Mouse (Mus musculus): ENCODE results near the gene Akap11. TPM values are rescaled to one million over a fixed set of nuclear protein-coding genes. Genes with fewer than 3 reads are reported as not detected.

Gene Akap11
- 8.8 and 10.2 TPM in 2 replicates for polyA plus RNA-seq (2012; rRNA removed)

DNA sequence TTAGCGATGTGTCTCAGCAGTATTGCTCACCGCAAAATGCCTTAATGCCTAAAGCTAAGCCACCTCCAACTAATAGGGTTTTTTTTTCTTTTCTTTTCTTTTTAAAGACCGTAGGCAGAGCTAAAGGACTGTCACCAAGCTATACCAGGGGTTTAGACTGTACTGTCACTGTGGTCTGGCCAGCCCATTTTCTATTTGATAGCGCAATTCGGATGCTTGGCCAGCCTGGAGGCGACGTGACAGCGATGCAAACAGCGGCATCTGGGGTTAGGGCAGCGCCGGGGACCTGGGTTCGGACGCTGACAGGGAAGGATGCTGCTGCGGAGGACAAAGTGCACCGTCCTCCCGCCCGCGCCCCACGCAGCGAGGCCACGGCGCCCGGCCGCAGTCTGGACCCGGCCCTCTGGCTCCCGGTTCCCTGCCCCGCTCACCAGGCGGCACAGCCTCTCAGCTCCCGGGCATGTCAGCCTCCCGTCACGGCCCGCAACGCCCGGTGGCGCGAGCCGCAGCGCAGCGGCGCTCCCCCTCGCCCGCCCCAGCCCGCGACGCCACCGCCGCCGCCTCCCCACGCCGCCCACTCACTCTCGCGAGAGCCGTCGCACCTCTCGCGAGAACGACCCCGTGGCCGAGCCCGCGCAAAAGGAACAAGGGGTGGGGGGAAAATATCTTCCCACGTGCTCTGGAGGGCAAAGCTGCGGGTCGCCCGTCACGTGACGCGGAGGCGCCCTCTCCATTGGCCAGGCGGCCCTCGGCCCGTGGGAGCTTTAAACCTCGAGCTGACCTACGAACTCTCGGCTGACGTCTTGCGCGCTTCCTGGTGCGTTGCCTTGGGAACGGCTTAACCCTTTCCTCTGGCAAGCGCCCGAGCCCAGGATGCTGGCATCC lies at the start of gene Akap11:
Gene Akap11 (minus strand): TSS at position 528 of the 885 bp plus-strand sequence.

Other genes with a start within 250 kb of the Akap11 start
- 0.02 and 0.03 TPM in 2 replicates for gene Tnfsf11, start 228.8 kb downstream of the Akap11 start, polyA plus RNA-seq (2012; rRNA removed)
- gene Dgkh, start 196.0 kb upstream of the Akap11 start, polyA plus RNA-seq (2012; rRNA removed): 0.34 and 0.39 TPM in 2 replicates

Data from liver, embryonic 14 days (tissue).